Mouse (Mus musculus): ENCODE measurements around the gene Lmtk3. TPM values are rescaled to one million over a fixed set of nuclear protein-coding genes. Genes with fewer than 3 reads are reported as not detected.

Gene Lmtk3
- polyA plus RNA-seq, 1 experiment from 2014 or later: 21.3 TPM

- H3K9me3 ChIP-seq (ENCODE audit: control insufficient read depth, low read length): no peaks in the 10 kb centered on the region
- H3K4me3 ChIP-seq (ENCODE audit: low read length): no peak within 1 kb of the TSS
- no peak within 1 kb of the TSS for H3K27ac ChIP-seq (ENCODE audit: low read depth, low read length)
- peaks cover 22% of the 10 kb centered on the region for H3K36me3 ChIP-seq (ENCODE audit: control insufficient read depth, insufficient read depth, low read length)
- WGBS: 74% methylated on average over 7 of the region's 7 CpGs
- H3K4me1 ChIP-seq (ENCODE audit: control insufficient read depth, insufficient read depth, low read depth, low read length): peaks cover under 1% of the 10 kb centered on the region
- H3K27me3 ChIP-seq (replicated peaks; ENCODE audit: control insufficient read depth, insufficient read depth, low read length): no peaks in the 10 kb centered on the region
- no peak within 1 kb of the TSS for H3K9ac ChIP-seq (ENCODE audit: low read depth, low read length)
- no peak for ATAC-seq
- H3K4me2 ChIP-seq (ENCODE audit: low read length): no peak within 1 kb of the TSS
Measured at GRCm38 (mm10) chr7:45824598-45824997, 41.1 kb downstream of the Lmtk3 start, which contains the start of gene Kcnj14. TSS of gene Kcnj14 (minus strand) at chr7:45824782.

GRCm38 (mm10) chr7:45826631-45827030 is 43.1 kb downstream of the Lmtk3 start:
- ATAC-seq: no peak
- 95% methylated on average over 7 of the region's 7 CpGs for WGBS
- peaks cover 22% of the 10 kb centered on the region for H3K36me3 ChIP-seq (ENCODE audit: control insufficient read depth, insufficient read depth, low read length)

GRCm38 (mm10) chr7:45830427-45831127 is 47.0 kb downstream of the Lmtk3 start, which contains the start of gene Grwd1:
TSS of gene Grwd1 (minus strand) at chr7:45830944.
- peak within 1 kb of the TSS; percentile 87 for H3K27ac ChIP-seq (ENCODE audit: low read depth, low read length)
- WGBS: under 1% methylated on average over 35 of the region's 35 CpGs

More at GRCm38 (mm10) chr7:45826631-45827030, 43.1 kb downstream of the Lmtk3 start:
- H3K4me1 ChIP-seq (ENCODE audit: control insufficient read depth, insufficient read depth, low read depth, low read length): peaks cover 7% of the 10 kb centered on the region
- H3K4me3 ChIP-seq (ENCODE audit: low read length): no peak overlapping the region
- H3K4me2 ChIP-seq (ENCODE audit: low read length): no peak overlapping the region
- H3K9me3 ChIP-seq (ENCODE audit: control insufficient read depth, low read length): no peaks in the 10 kb centered on the region
- H3K9ac ChIP-seq (ENCODE audit: low read depth, low read length): no peak overlapping the region
- H3K27me3 ChIP-seq (replicated peaks; ENCODE audit: control insufficient read depth, insufficient read depth, low read length): peaks cover 1% of the 10 kb centered on the region; the same call in 1 of the 2 replicates
- H3K27ac ChIP-seq (ENCODE audit: low read depth, low read length): no peak overlapping the region

GRCm38 (mm10) chr7:45831128-45831525 is 47.6 kb downstream of the Lmtk3 start:
- Histone ChIP-seq H3K27ac (ENCODE audit: low read depth, low read length) (peak overlapping the region; percentile 87), H3K27me3 (replicated peaks; ENCODE audit: control insufficient read depth, insufficient read depth, low read length) (peaks cover 42% of the 10 kb centered on the region), H3K36me3 (ENCODE audit: control insufficient read depth, insufficient read depth, low read length) (peaks cover 7% of the 10 kb centered on the region), H3K9ac (ENCODE audit: low read depth, low read length) (peak overlapping the region; percentile 75), H3K4me1 (ENCODE audit: control insufficient read depth, insufficient read depth, low read depth, low read length) (peaks cover 15% of the 10 kb centered on the region), H3K4me2 (ENCODE audit: low read length) (peak overlapping the region; percentile 91), H3K4me3 (ENCODE audit: low read length) (peak overlapping the region; percentile 84), H3K9me3 (ENCODE audit: control insufficient read depth, low read length) (no peaks in the 10 kb centered on the region)
- peak; percentile 34 for ATAC-seq
- 15% methylated on average over 5 of the region's 5 CpGs for WGBS

More at GRCm38 (mm10) chr7:45830427-45831127, 47.0 kb downstream of the Lmtk3 start, which contains the start of gene Grwd1:
- Histone ChIP-seq H3K9me3 (ENCODE audit: control insufficient read depth, low read length) (no peaks in the 10 kb centered on the region), H3K4me2 (ENCODE audit: low read length) (peak within 1 kb of the TSS; percentile 91), H3K4me3 (ENCODE audit: low read length) (peak within 1 kb of the TSS; percentile 84), H3K36me3 (ENCODE audit: control insufficient read depth, insufficient read depth, low read length) (peaks cover 11% of the 10 kb centered on the region), H3K9ac (ENCODE audit: low read depth, low read length) (peak within 1 kb of the TSS; percentile 75), H3K4me1 (ENCODE audit: control insufficient read depth, insufficient read depth, low read depth, low read length) (peaks cover 15% of the 10 kb centered on the region), H3K27me3 (replicated peaks; ENCODE audit: control insufficient read depth, insufficient read depth, low read length) (peaks cover 39% of the 10 kb centered on the region)
- ATAC-seq: peak; percentile 92

GRCm38 (mm10) chr7:45832428-45832827 is 48.9 kb downstream of the Lmtk3 start:
- Histone ChIP-seq H3K27me3 (replicated peaks; ENCODE audit: control insufficient read depth, insufficient read depth, low read length) (peaks cover 45% of the 10 kb centered on the region), H3K9ac (ENCODE audit: low read depth, low read length) (no peak overlapping the region), H3K27ac (ENCODE audit: low read depth, low read length) (no peak overlapping the region), H3K4me1 (ENCODE audit: control insufficient read depth, insufficient read depth, low read depth, low read length) (peaks cover 15% of the 10 kb centered on the region), H3K36me3 (ENCODE audit: control insufficient read depth, insufficient read depth, low read length) (peaks cover 4% of the 10 kb centered on the region), H3K4me3 (ENCODE audit: low read length) (peak overlapping the region; percentile 35), H3K9me3 (ENCODE audit: control insufficient read depth, low read length) (no peaks in the 10 kb centered on the region), H3K4me2 (ENCODE audit: low read length) (peak overlapping the region; percentile 45)
- no peak for ATAC-seq
- WGBS: 10% methylated on average over 29 of the region's 30 CpGs

- Histone ChIP-seq H3K9me3 (ENCODE audit: control insufficient read depth, low read length) (no peaks in the 10 kb centered on the region), H3K4me1 (ENCODE audit: control insufficient read depth, insufficient read depth, low read depth, low read length) (peaks cover 15% of the 10 kb centered on the region), H3K4me2 (ENCODE audit: low read length) (peak overlapping the region; percentile 45), H3K36me3 (ENCODE audit: control insufficient read depth, insufficient read depth, low read length) (peaks cover 2% of the 10 kb centered on the region; the same call in 1 of the 2 replicates), H3K27ac (ENCODE audit: low read depth, low read length) (no peak overlapping the region), H3K27me3 (replicated peaks; ENCODE audit: control insufficient read depth, insufficient read depth, low read length) (peaks cover 47% of the 10 kb centered on the region), H3K4me3 (ENCODE audit: low read length) (peak overlapping the region; percentile 35), H3K9ac (ENCODE audit: low read depth, low read length) (peak overlapping the region; percentile 45)
- ATAC-seq: no peak
- WGBS: 3% methylated on average over 58 of the region's 86 CpGs
Measured at GRCm38 (mm10) chr7:45833148-45833790, 49.7 kb downstream of the Lmtk3 start.

- peak overlapping the region; percentile 35 for H3K4me3 ChIP-seq (ENCODE audit: low read length)
- H3K4me1 ChIP-seq (ENCODE audit: control insufficient read depth, insufficient read depth, low read depth, low read length): peaks cover 15% of the 10 kb centered on the region
- H3K9ac ChIP-seq (ENCODE audit: low read depth, low read length): peak overlapping the region; percentile 45
- WGBS: 3% methylated on average over 17 of the region's 31 CpGs
- no peaks in the 10 kb centered on the region for H3K9me3 ChIP-seq (ENCODE audit: control insufficient read depth, low read length)
- H3K4me2 ChIP-seq (ENCODE audit: low read length): peak overlapping the region; percentile 45
- no peak for ATAC-seq
- H3K27me3 ChIP-seq (replicated peaks; ENCODE audit: control insufficient read depth, insufficient read depth, low read length): peaks cover 47% of the 10 kb centered on the region
- H3K27ac ChIP-seq (ENCODE audit: low read depth, low read length): no peak overlapping the region
- no peaks in the 10 kb centered on the region; the same call in 1 of the 2 replicates for H3K36me3 ChIP-seq (ENCODE audit: control insufficient read depth, insufficient read depth, low read length)
Measured at GRCm38 (mm10) chr7:45833924-45834323, 50.4 kb downstream of the Lmtk3 start.

GRCm38 (mm10) chr7:45842950-45843744 is 59.6 kb downstream of the Lmtk3 start:
- no peak overlapping the region for H3K4me3 ChIP-seq (ENCODE audit: low read length)
- H3K27me3 ChIP-seq (replicated peaks; ENCODE audit: control insufficient read depth, insufficient read depth, low read length): no peaks in the 10 kb centered on the region
- no peak for ATAC-seq
- WGBS: 91% methylated on average over 10 of the region's 10 CpGs
- H3K36me3 ChIP-seq (ENCODE audit: control insufficient read depth, insufficient read depth, low read length): peaks cover 4% of the 10 kb centered on the region; the same call in 1 of the 2 replicates
- H3K9me3 ChIP-seq (ENCODE audit: control insufficient read depth, low read length): no peaks in the 10 kb centered on the region
- no peak overlapping the region for H3K4me2 ChIP-seq (ENCODE audit: low read length)
- H3K27ac ChIP-seq (ENCODE audit: low read depth, low read length): no peak overlapping the region
- no peaks in the 10 kb centered on the region for H3K4me1 ChIP-seq (ENCODE audit: control insufficient read depth, insufficient read depth, low read depth, low read length)
- no peak overlapping the region for H3K9ac ChIP-seq (ENCODE audit: low read depth, low read length)
